Mouse (Mus musculus) thymus, adult 2 months (tissue): ENCODE data around the gene Pde8a. TPM values are rescaled to one million over a fixed set of nuclear protein-coding genes. Genes with fewer than 3 reads are reported as not detected.

Source experiments
- DNase-seq: peaks from one replicate; pipeline ENCODE4 v3.0.0; 2021
- H3K27ac ChIP-seq: fragments of 200-500 bp; 2 replicates; pipeline ENCODE4 v1.5.1; 2012; ENCODE audit warnings: low read length, control low read depth; ENCODE audit not compliant: control insufficient read depth, insufficient read depth
- H3K27me3 ChIP-seq: fragments of 200-500 bp; 2 replicates; pipeline ENCODE4 v1.6.1; 2012; ENCODE audit warnings: mild to moderate bottlenecking, low read length, moderate library complexity, mixed read lengths; ENCODE audit not compliant: control insufficient read depth, insufficient read depth
- H3K36me3 ChIP-seq: fragments of 200-500 bp; 2 replicates; pipeline ENCODE4 v1.6.1; 2012; ENCODE audit warnings: mild to moderate bottlenecking, low read length, moderate library complexity; ENCODE audit not compliant: control insufficient read depth, insufficient read depth
- H3K4me1 ChIP-seq: fragments of 200-500 bp; replicated peaks from 2 replicates; pipeline ENCODE4 v1.6.1; 2012; ENCODE audit warnings: low read length; ENCODE audit not compliant: control insufficient read depth, insufficient read depth
- H3K4me3 ChIP-seq: fragments of 200-500 bp; 2 replicates; pipeline ENCODE4 v1.5.1; 2012; ENCODE audit warnings: mild to moderate bottlenecking, low read length, control low read depth, moderate library complexity; ENCODE audit not compliant: control insufficient read depth, insufficient read depth
- CTCF ChIP-seq: fragments of 200-500 bp; IDR thresholded peaks from 2 replicates; pipeline ENCODE4 v1.5.1; 2012; ENCODE audit warnings: mild to moderate bottlenecking, control low read depth, low read length, moderate library complexity, borderline replicate concordance; ENCODE audit not compliant: control insufficient read depth, poor library complexity, insufficient read depth; ENCODE audit errors: extremely low read depth
- POLR2A ChIP-seq: fragments of 200-500 bp; IDR thresholded peaks from 2 replicates; pipeline ENCODE4 v1.6.1; 2012; ENCODE audit warnings: mild to moderate bottlenecking, low read length, control low read depth, moderate library complexity; ENCODE audit not compliant: control insufficient read depth, poor library complexity, insufficient read depth; ENCODE audit errors: extremely low read depth
- WGBS: fragments of 180-500 bp; shearing (Covaris S2); methylation state at CpG from one replicate; pipeline ENCODE4 v1.1.7; 2018; 5-methylcytosine and 5-hydroxymethylcytosine counted together
- polyA plus RNA-seq: library from polyadenylated mRNA; depleted of rRNA; stranded (reverse); fragments of >200 nt; gene quantifications from 2 replicates; pipeline ENCODE4 v1.2.3, GENCODE M21; 2012

Pde8a gene
- polyA plus RNA-seq, 1 experiment, result 3.5 TPM

GRCm38 (mm10) chr7:81337785-81338521, 124.6 kb downstream of the Pde8a start:
- no peak for TF ChIP-seq POLR2A
- no peak for TF ChIP-seq CTCF
- peaks cover 3% of the 10 kb centered on the region for H3K4me1 ChIP-seq
- peaks cover 12% of the 10 kb centered on the region for H3K36me3 ChIP-seq
- DNase-seq, result no peak
- 98% methylated on average over 21 of the region's 21 CpGs for WGBS
- no peak overlapping the region for H3K27ac ChIP-seq
- H3K4me3 ChIP-seq, result no peak overlapping the region
- no peaks in the 10 kb centered on the region for H3K27me3 ChIP-seq

GRCm38 (mm10) chr7:81338522-81338873, 125.1 kb downstream of the Pde8a start:
- Histone ChIP-seq H3K27ac (no peak overlapping the region), H3K4me3 (no peak overlapping the region), H3K27me3 (no peaks in the 10 kb centered on the region), H3K36me3 (peaks cover 18% of the 10 kb centered on the region), H3K4me1 (peaks cover 9% of the 10 kb centered on the region)
- 91% methylated on average over 3 of the region's 3 CpGs for WGBS
- TF ChIP-seq POLR2A, result no peak
- TF ChIP-seq CTCF, result no peak
- DNase-seq, result no peak

- Histone ChIP-seq H3K36me3 (peaks cover 23% of the 10 kb centered on the region), H3K4me3 (no peak overlapping the region), H3K4me1 (peaks cover 16% of the 10 kb centered on the region), H3K27ac (no peak overlapping the region), H3K27me3 (no peaks in the 10 kb centered on the region)
- WGBS, result 81% methylated on average over 4 of the region's 4 CpGs
- 0 out of 2 replicates have a peak, but pooled peaks have one; percentile 69 for TF ChIP-seq CTCF
- no peak for TF ChIP-seq POLR2A
- peak; percentile 54 for DNase-seq
Measured at GRCm38 (mm10) chr7:81339783-81340182, 126.4 kb downstream of the Pde8a start.

- Histone ChIP-seq H3K4me1 (peaks cover 16% of the 10 kb centered on the region), H3K27me3 (no peaks in the 10 kb centered on the region), H3K36me3 (peaks cover 23% of the 10 kb centered on the region), H3K4me3 (no peak overlapping the region), H3K27ac (no peak overlapping the region)
- TF ChIP-seq POLR2A (no peak), CTCF (0 out of 2 replicates have a peak, but pooled peaks have one; percentile 20)
- 49% methylated on average over 3 of the region's 3 CpGs for WGBS
- DNase-seq, result no peak
Measured at GRCm38 (mm10) chr7:81341563-81341962, 128.2 kb downstream of the Pde8a start.

- H3K36me3 ChIP-seq, result peaks cover 23% of the 10 kb centered on the region
- WGBS, result 78% methylated on average over 8 of the region's 8 CpGs
Measured at GRCm38 (mm10) chr7:81342356-81343094, 129.1 kb downstream of the Pde8a start.

GRCm38 (mm10) chr7:81343316-81343715, 129.9 kb downstream of the Pde8a start:
- Histone ChIP-seq H3K27ac (no peak overlapping the region), H3K4me1 (peaks cover 19% of the 10 kb centered on the region), H3K4me3 (peak overlapping the region; percentile 96; the same call in 1 of the 2 replicates), H3K36me3 (peaks cover 23% of the 10 kb centered on the region), H3K27me3 (no peaks in the 10 kb centered on the region)
- 62% methylated on average over 8 of the region's 8 CpGs for WGBS
- DNase-seq, result no peak
- TF ChIP-seq CTCF, result no peak
- TF ChIP-seq POLR2A, result no peak

More at GRCm38 (mm10) chr7:81342356-81343094, 129.1 kb downstream of the Pde8a start:
- Histone ChIP-seq H3K27me3 (no peaks in the 10 kb centered on the region), H3K27ac (no peak overlapping the region), H3K4me3 (no peak overlapping the region), H3K4me1 (peaks cover 16% of the 10 kb centered on the region)
- TF ChIP-seq POLR2A (no peak), CTCF (no peak)
- no peak for DNase-seq
